Mouse (Mus musculus) liver, embryonic 13.5 days (tissue): Measurements from ENCODE around the gene Mast1. TPM values are rescaled to one million over a fixed set of nuclear protein-coding genes. Genes with fewer than 3 reads are reported as not detected.

Experiments used
- ATAC-seq: fragments of 200-750 bp; cut with Nextera tagmentation; 2 replicates; pipeline ENCODE4 v1.8.0; 2017; ENCODE audit warnings: low read depth, mild to moderate bottlenecking, moderate number of reproducible peaks, moderate library complexity
- DNase-seq: peaks from one replicate; pipeline ENCODE4 v3.0.0; 2022
- H3K27ac ChIP-seq: fragments of 300-500 bp; sonication (generic); 2 replicates; pipeline ENCODE4 v1.5.1; 2015; ENCODE audit warnings: moderate library complexity, mild to moderate bottlenecking, inconsistent platforms
- H3K27me3 ChIP-seq: fragments of 300-500 bp; sonication (generic); 2 replicates; pipeline ENCODE4 v1.6.1; 2015; ENCODE audit warnings: mild to moderate bottlenecking, inconsistent platforms
- H3K36me3 ChIP-seq: fragments of 300-500 bp; sonication (generic); 2 replicates; pipeline ENCODE4 v1.6.1; 2015; ENCODE audit warnings: mild to moderate bottlenecking, inconsistent platforms
- H3K4me1 ChIP-seq: fragments of 300-500 bp; sonication (generic); replicated peaks from 2 replicates; pipeline ENCODE4 v1.6.1; 2015; ENCODE audit warnings: inconsistent platforms
- H3K4me2 ChIP-seq: fragments of 300-500 bp; sonication (generic); 2 replicates; pipeline ENCODE4 v1.6.1; 2015; ENCODE audit warnings: inconsistent platforms, mild to moderate bottlenecking, moderate library complexity
- H3K4me3 ChIP-seq: fragments of 300-500 bp; sonication (generic); replicated peaks from 2 replicates; pipeline ENCODE4 v1.5.1; 2015; ENCODE audit warnings: mild to moderate bottlenecking, inconsistent platforms
- H3K9ac ChIP-seq: fragments of 300-500 bp; sonication (generic); 2 replicates; pipeline ENCODE4 v1.6.1; 2015; ENCODE audit warnings: mild to moderate bottlenecking, inconsistent platforms
- H3K9me3 ChIP-seq: fragments of 300-500 bp; sonication (generic); replicated peaks from 2 replicates; pipeline ENCODE4 v1.6.1; 2016; ENCODE audit warnings: inconsistent platforms
- WGBS: fragments of 180-500 bp; shearing (Covaris S2); methylation state at CpG from one replicate; pipeline ENCODE4 v1.1.7; 2015; ENCODE audit not compliant: insufficient replicate concordance; 5-methylcytosine and 5-hydroxymethylcytosine counted together
- microRNA-seq: library from miRNA; unstranded; fragments of <30 nt; microRNA quantifications from one replicate; pipeline ENCODE4, GENCODE M21; 2016
- polyA plus RNA-seq: library from polyadenylated mRNA; unstranded; fragments of >200 nt; fragmentation: Nextera tagmentation; extraction: Ambion mirVana; gene quantifications from 2 replicates; pipeline ENCODE4 v1.2.1, GENCODE M21; 2015

Mast1 gene
- polyA plus RNA-seq, 1 experiment from 2014 or later, result 0.13 TPM

DNA sequence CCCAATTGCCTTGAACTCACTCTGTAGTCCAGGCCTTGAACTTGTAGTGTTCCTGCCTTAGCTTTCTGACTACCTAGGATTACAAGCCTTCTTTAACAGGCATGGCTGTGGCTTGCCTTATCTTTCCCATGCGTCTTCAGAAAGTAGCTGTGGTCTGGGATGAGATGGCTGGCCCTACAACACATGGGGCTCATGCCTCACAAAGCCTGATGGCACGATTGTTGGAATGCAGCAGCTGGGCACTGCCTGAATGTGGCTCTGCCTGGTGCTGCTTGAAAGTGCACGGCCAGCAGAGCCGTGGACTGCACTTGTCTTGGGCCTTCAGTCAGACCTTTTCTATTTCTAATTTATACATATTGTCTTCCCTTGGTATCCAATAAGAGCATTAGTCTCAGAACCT lies 52.4 kb downstream of the Mast1 start:
- DNase-seq (no peak), ATAC-seq (peak; percentile 43; the same call in 1 of the 2 replicates)
- Histone ChIP-seq H3K4me3 (no peak overlapping the region), H3K36me3 (peaks cover 64% of the 10 kb centered on the region), H3K4me1 (peaks cover 16% of the 10 kb centered on the region), H3K9me3 (no peaks in the 10 kb centered on the region), H3K4me2 (no peak overlapping the region), H3K27ac (peak overlapping the region; percentile 39; the same call in 1 of the 2 replicates), H3K9ac (no peak overlapping the region), H3K27me3 (no peaks in the 10 kb centered on the region)
- WGBS, result 56% methylated on average over 4 of the region's 4 CpGs

DNA sequence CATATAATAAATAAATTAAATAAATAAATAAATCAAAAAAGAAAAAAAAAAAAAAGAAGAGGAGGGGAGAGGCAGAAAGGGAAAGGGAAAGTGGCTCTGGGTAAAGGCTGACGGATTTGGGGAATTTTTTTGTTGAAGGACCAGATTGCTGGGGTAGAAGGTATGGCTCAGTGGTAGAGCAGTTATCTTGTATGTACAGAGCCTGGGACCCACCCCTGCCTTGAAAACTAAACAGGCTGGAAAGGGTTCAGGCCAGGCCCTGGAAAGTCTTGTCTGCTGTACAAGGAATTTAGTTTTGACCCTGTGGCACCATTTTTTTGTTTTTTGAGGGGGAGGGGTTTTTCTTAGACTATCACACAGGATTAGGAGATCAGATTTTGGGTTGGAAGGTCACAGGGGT lies 58.2 kb downstream of the Mast1 start:
- Histone ChIP-seq H3K9ac (no peak overlapping the region), H3K4me2 (no peak overlapping the region), H3K4me3 (no peak overlapping the region), H3K27ac (no peak overlapping the region; the same call in 1 of the 2 replicates), H3K27me3 (no peaks in the 10 kb centered on the region), H3K9me3 (no peaks in the 10 kb centered on the region), H3K36me3 (peaks cover 12% of the 10 kb centered on the region), H3K4me1 (peaks cover 44% of the 10 kb centered on the region)
- ATAC-seq, result peak; percentile 76
- DNase-seq, result no peak
- 44% methylated on average over 1 of the region's 1 CpGs for WGBS

DNA sequence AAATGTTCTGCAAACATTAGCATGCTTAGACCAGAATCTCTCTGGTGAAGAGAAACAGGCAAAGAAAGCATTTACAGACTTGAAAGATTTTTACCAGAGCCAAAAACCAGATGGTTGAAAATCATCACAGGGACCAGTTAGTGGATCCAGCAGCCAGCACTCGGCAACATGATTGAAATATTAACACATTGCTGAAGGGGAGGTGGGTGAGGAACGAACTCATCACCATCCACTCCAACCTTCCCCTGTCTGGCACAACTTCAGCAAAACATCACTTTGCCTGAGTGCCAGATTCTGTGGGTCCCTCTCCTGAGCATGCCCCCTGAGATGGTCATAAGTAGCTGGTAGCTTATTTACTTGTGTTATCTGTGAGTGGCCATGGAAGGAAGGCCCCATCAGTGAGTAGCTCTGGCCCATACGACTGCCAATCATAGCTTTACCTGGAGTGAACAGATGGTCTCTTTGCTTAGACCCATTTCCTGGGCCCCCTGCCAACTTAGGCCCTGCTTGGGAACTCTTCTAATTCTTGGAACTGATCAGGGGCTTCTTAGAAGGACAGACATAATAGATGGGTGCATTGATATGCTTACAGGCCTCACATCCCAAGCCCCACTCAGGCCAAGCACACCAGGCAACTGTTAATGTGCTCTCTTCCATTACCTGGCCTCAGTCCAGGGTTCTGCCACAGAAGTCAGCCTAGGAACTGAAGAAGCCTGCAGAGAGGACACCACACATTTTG lies 59.7 kb downstream of the Mast1 start:
- no peaks in the 10 kb centered on the region for H3K9me3 ChIP-seq
- DNase-seq (no peak), ATAC-seq (0 out of 2 replicates have a peak, but pooled peaks have one; percentile 12)
- H3K4me1 ChIP-seq, result peaks cover 58% of the 10 kb centered on the region
- 63% methylated on average over 3 of the region's 3 CpGs for WGBS
- H3K4me2 ChIP-seq, result no peak overlapping the region
- H3K9ac ChIP-seq, result no peak overlapping the region
- H3K36me3 ChIP-seq, result peaks cover 7% of the 10 kb centered on the region; the same call in 1 of the 2 replicates
- peak overlapping the region; percentile 45 for H3K27ac ChIP-seq
- H3K4me3 ChIP-seq, result no peak overlapping the region
- H3K27me3 ChIP-seq, result no peaks in the 10 kb centered on the region

DNA sequence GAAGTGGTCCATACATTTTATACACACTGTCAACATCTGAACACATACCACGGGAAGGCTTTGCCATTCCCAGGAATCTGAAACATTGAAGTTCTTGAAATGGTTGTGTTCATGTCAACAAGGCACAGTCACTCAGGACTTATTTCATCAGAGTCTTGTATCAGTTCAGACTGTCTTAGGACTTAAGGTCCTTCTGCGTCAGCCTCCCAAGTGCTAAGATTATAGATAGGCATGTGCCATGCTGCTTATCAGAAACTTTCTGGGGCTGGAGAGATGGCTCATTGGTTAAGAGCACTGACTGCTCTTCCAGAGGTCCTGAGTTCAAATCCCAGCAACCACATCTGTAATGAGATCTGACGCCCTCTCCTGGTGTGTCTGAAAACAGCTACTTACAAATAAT lies 62.8 kb downstream of the Mast1 start:
- H3K4me3 ChIP-seq, result no peak overlapping the region
- H3K4me2 ChIP-seq, result peak overlapping the region; percentile 100
- H3K27ac ChIP-seq, result peak overlapping the region; percentile 86
- H3K9me3 ChIP-seq, result no peaks in the 10 kb centered on the region
- WGBS, result 48% methylated on average over 3 of the region's 3 CpGs
- no peak for DNase-seq
- H3K9ac ChIP-seq, result peak overlapping the region; percentile 37; the same call in 1 of the 2 replicates
- H3K27me3 ChIP-seq, result no peaks in the 10 kb centered on the region
- H3K4me1 ChIP-seq, result peaks cover 71% of the 10 kb centered on the region
- peaks cover 15% of the 10 kb centered on the region for H3K36me3 ChIP-seq
- no peak for ATAC-seq

DNA sequence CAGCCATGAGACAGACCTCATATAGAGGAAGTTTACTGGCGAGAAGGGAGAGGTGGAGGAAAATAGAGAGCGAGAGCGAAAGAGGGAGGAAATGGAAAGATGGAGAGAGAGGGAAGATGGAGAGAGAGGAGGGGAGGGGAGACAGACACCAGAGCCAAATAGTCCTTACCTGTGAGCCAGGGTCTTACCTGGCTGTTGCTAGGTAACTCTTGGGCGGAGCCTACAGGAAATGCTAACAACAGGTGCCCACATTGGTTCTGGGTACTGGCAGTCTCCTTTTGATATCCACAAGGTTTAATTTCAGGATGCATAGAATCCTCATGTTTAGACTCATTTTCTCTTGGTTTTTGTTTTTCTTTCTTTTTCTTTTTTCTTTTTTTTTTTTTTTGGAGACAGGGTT lies 64.1 kb downstream of the Mast1 start:
- Histone ChIP-seq H3K9me3 (no peaks in the 10 kb centered on the region), H3K4me3 (peak overlapping the region; percentile 70), H3K27me3 (no peaks in the 10 kb centered on the region), H3K4me1 (peaks cover 61% of the 10 kb centered on the region), H3K27ac (peak overlapping the region; percentile 86), H3K9ac (peak overlapping the region; percentile 82), H3K4me2 (peak overlapping the region; percentile 100), H3K36me3 (peaks cover 28% of the 10 kb centered on the region)
- no peak for ATAC-seq
- WGBS, result 80% methylated on average over 4 of the region's 4 CpGs
- DNase-seq, result no peak

DNA sequence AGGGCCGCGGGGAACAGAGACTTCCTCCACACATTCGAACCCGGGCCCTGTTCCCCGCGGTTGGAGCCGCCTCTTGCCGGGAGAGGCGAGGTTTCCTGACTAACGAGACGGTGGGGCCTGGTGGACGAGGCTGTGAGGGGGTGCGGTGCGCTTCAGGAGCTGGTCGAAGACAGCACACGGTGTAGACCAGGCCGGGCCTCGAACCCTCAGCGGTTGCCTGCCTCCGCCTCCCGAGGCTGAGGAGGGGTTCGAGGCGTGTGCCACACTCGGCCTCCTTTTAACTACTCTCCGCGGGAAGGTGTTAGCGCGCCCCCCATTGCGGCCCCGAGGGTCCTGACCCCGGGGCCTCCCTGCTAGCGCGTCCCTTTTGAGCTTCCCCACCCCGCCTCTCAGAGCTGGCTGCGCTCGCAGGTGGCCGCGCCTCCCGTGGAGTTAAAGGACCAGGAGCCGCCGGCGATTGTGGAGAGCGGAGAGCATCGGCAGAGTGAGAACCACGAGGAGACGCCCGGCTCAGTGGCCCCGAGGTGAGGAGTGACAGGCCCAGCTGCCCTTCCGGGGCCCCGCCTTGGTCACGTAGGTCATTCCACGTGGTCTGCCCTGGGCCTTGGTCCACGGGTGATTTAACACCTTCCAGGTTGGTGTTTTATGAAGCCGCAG lies 64.7 kb downstream of the Mast1 start:
- ATAC-seq, result peak; percentile 56
- H3K4me1 ChIP-seq, result peaks cover 56% of the 10 kb centered on the region
- 3% methylated on average over 54 of the region's 54 CpGs for WGBS
- no peaks in the 10 kb centered on the region for H3K9me3 ChIP-seq
- peaks cover 34% of the 10 kb centered on the region for H3K36me3 ChIP-seq
- peak overlapping the region; percentile 82 for H3K9ac ChIP-seq
- peak overlapping the region; percentile 100 for H3K4me2 ChIP-seq
- H3K4me3 ChIP-seq, result peak overlapping the region; percentile 70
- H3K27me3 ChIP-seq, result no peaks in the 10 kb centered on the region
- peak overlapping the region; percentile 86 for H3K27ac ChIP-seq
- peak; percentile 49 for DNase-seq

DNA sequence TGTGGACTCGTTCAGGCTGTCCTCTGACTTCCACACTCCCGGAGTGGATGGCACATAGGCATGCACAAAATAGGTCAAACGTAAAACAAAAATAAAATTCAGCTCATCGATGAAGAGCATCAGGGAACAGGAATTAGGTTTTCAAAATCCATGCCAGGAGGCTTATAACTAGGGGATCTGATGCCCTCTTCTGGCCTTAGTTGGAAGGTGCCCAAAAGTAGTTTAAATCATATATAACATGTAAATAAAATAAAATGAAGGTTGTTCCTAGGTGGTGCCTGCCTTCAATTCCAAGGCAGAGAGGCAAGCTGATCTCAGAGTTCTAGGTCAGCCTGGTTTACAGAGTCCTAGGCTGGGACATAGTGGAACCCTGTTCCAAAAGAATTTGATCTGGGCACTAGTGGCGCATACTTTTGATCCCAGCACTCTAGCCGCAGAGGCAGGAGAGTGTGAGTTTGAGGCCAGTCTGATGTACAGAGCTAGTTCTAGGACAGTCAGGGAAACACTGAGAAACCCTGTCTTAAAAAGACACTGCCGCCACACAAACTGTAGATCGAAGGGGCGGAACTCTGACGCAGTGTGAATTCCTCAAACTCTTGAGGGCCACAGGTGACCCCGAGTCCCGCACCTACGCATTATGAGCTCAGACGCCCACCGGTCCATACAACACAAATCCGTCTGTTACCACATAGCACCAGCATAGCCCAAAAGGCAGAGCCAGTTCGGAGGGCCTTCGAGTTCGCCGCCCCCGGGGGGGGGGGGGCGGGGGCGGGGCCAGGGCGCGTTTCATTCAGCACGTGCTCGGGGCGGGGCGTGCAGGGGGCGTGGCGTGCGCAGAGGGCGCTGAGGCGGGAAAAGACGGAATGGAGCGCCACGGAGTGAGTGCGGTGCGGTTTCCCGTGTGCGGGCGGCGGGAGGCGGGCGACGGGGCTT lies 65.5 kb downstream of the Mast1 start, which contains the start of gene Syce2:
Gene Syce2 (plus strand): TSS at position 736 of the 933 bp plus-strand sequence.
- H3K9ac ChIP-seq, result peak within 1 kb of the TSS; percentile 82
- ATAC-seq (peak; percentile 72), DNase-seq (peak; percentile 82)
- 8% methylated on average over 44 of the region's 46 CpGs for WGBS
- H3K4me3 ChIP-seq, result peak within 1 kb of the TSS; percentile 70
- no peaks in the 10 kb centered on the region for H3K9me3 ChIP-seq
- peaks cover 48% of the 10 kb centered on the region for H3K4me1 ChIP-seq
- H3K27ac ChIP-seq, result peak within 1 kb of the TSS; percentile 86
- H3K4me2 ChIP-seq, result peak within 1 kb of the TSS; percentile 100
- H3K27me3 ChIP-seq, result no peaks in the 10 kb centered on the region
- H3K36me3 ChIP-seq, result peaks cover 40% of the 10 kb centered on the region

Small RNA genes within 50 kb of the gene (microRNA-seq; reads per million reads assigned to microRNA genes)
- gene Gm24197 (not detected), gene Mir7069 (10.0 reads per million, percentile 23 among the genes with 10 or more reads in this experiment)

Other genes with a start within 250 kb of the Mast1 start
- 6.9 and 7.6 TPM in 2 replicates for gene Nacc1, start 249.5 kb downstream of the Mast1 start, polyA plus RNA-seq
- 61.2 and 61.3 TPM in 2 replicates for gene Lyl1, start 235.9 kb downstream of the Mast1 start, polyA plus RNA-seq
- 9.6 and 10.0 TPM in 2 replicates for gene G430095P16Rik, start 214.4 kb downstream of the Mast1 start, polyA plus RNA-seq
- gene Nfix, start 137.0 kb downstream of the Mast1 start, polyA plus RNA-seq, result 2.3 and 3.4 TPM in 2 replicates
- 3.3 and 3.7 TPM in 2 replicates for gene Dand5, start 114.5 kb downstream of the Mast1 start, polyA plus RNA-seq
- 60.6 and 63.2 TPM in 2 replicates for gene Gadd45gip1, start 105.8 kb downstream of the Mast1 start, polyA plus RNA-seq
- 269 and 278 TPM in 2 replicates for gene Rad23a, start 96.7 kb downstream of the Mast1 start, polyA plus RNA-seq
- gene Calr, start 90.4 kb downstream of the Mast1 start, polyA plus RNA-seq, result 511 and 613 TPM in 2 replicates
- 82.3 and 83.1 TPM in 2 replicates for gene Farsa, start 80.4 kb downstream of the Mast1 start, polyA plus RNA-seq
- gene Syce2, start 65.2 kb downstream of the Mast1 start, polyA plus RNA-seq, result 84.1 and 90.4 TPM in 2 replicates
- gene Gcdh, start 43.4 kb downstream of the Mast1 start, polyA plus RNA-seq, result 44.7 and 48.6 TPM in 2 replicates
- gene Klf1, start 35.4 kb downstream of the Mast1 start, polyA plus RNA-seq, result 469 and 494 TPM in 2 replicates
- gene Dnase2a, start 28.8 kb downstream of the Mast1 start, polyA plus RNA-seq, result 9.3 and 10.4 TPM in 2 replicates
- gene Rtbdn, start 9.6 kb upstream of the Mast1 start, polyA plus RNA-seq, result 0.33 and 0.56 TPM in 2 replicates
- not detected in 2 replicates for gene Gm49661, start 32.1 kb upstream of the Mast1 start, polyA plus RNA-seq
- 1,982 and 2,114 TPM in 2 replicates for gene Prdx2, start 32.2 kb upstream of the Mast1 start, polyA plus RNA-seq
- 130 TPM in 2 replicates for gene Rnaseh2a, start 32.4 kb upstream of the Mast1 start, polyA plus RNA-seq
- 12.2 and 15.3 TPM in 2 replicates for gene Junb, start 41.4 kb upstream of the Mast1 start, polyA plus RNA-seq
- 7.2 and 7.4 TPM in 2 replicates for gene Hook2, start 53.2 kb upstream of the Mast1 start, polyA plus RNA-seq
- gene Best2, start 77.2 kb upstream of the Mast1 start, polyA plus RNA-seq, result not detected in 2 replicates
- 80.1 and 81.5 TPM in 2 replicates for gene Asna1, start 87.9 kb upstream of the Mast1 start, polyA plus RNA-seq
- gene Trir, start 89.5 kb upstream of the Mast1 start, polyA plus RNA-seq, result 83.1 and 91.4 TPM in 2 replicates
- 24.0 and 28.2 TPM in 2 replicates for gene Tnpo2, start 99.6 kb upstream of the Mast1 start, polyA plus RNA-seq
- 8.7 and 9.0 TPM in 2 replicates for gene Fbxw9, start 122.7 kb upstream of the Mast1 start, polyA plus RNA-seq
- not detected in 2 replicates for gene Gm5741, start 130.6 kb upstream of the Mast1 start, polyA plus RNA-seq
- gene Dhps, start 134.4 kb upstream of the Mast1 start, polyA plus RNA-seq, result 41.2 and 42.9 TPM in 2 replicates
- gene Wdr83os, start 143.4 kb upstream of the Mast1 start, polyA plus RNA-seq, result 69.1 and 70.5 TPM in 2 replicates
- gene Wdr83, start 143.9 kb upstream of the Mast1 start, polyA plus RNA-seq, result 26.5 and 28.1 TPM in 2 replicates
- gene Man2b1, start 145.9 kb upstream of the Mast1 start, polyA plus RNA-seq, result 20.0 and 24.1 TPM in 2 replicates
- 0.66 and 0.83 TPM in 2 replicates for gene Zfp791, start 185.7 kb upstream of the Mast1 start, polyA plus RNA-seq
- not detected in 2 replicates for gene Cks1brt, start 214.6 kb upstream of the Mast1 start, polyA plus RNA-seq